ENCODE assay signal across 21 mouse cellular contexts in genomic region chr5:26185417-26185816, GRCm38 (mm10).
DNase-seq lines count a peak whose midpoint lies in the region; ATAC-seq and TF ChIP-seq lines count a peak whose summit lies in the region.
"Had no signal": no experiment of that assay in that cellular context is flagged by ENCODE, and none has a peak within 500 bp of the region (broad histone marks: within the 10 kb centered on the region; RNA-seq: fewer than 3 reads in every experiment).

No protein-coding gene starts in this region.

- no peak overlapping the region for H3K27ac ChIP-seq in hindbrain, embryonic 12.5 days
- H3K27ac ChIP-seq in hindbrain, embryonic 10.5 days, result no peak overlapping the region
- no peak overlapping the region for H3K27ac ChIP-seq in midbrain, embryonic 15.5 days
- 0 out of 2 replicates have a peak overlapping the region, but pooled peaks have one; percentile 51 for H3K27ac ChIP-seq in neural tube, embryonic 15.5 days (replicated peaks)
- H3K27ac ChIP-seq in thymus, adult 2 months (ENCODE audit: control insufficient read depth, insufficient read depth, low read length), result no peak overlapping the region
- H3K27ac ChIP-seq: embryonic facial prominence, embryonic 15.5 days; forebrain, embryonic 15.5 days; heart, adult 2 months had no signal

- 0 out of 2 replicates have a peak, but pooled peaks have one; percentile 50 for ATAC-seq in hindbrain, embryonic 12.5 days (ENCODE audit: low FRiP score)
- ATAC-seq in midbrain, embryonic 15.5 days (replicated peaks), result peak; percentile 78
- ATAC-seq in neural tube, embryonic 15.5 days (ENCODE audit: low FRiP score), result 0 out of 2 replicates have a peak, but pooled peaks have one; percentile 60
- ATAC-seq: forebrain, embryonic 15.5 days had no signal

- H3K27me3 ChIP-seq in hindbrain, embryonic 12.5 days, result no peaks in the 10 kb centered on the region
- H3K27me3 ChIP-seq in hindbrain, embryonic 10.5 days (ENCODE audit: insufficient read depth, poor library complexity, severe bottlenecking), result no peaks in the 10 kb centered on the region
- no peaks in the 10 kb centered on the region for H3K27me3 ChIP-seq in midbrain, embryonic 15.5 days (replicated peaks)
- no peaks in the 10 kb centered on the region for H3K27me3 ChIP-seq in neural tube, embryonic 15.5 days (replicated peaks)
- H3K27me3 ChIP-seq in thymus, adult 2 months (ENCODE audit: control insufficient read depth, insufficient read depth, low read length), result no peaks in the 10 kb centered on the region
- H3K27me3 ChIP-seq: embryonic facial prominence, embryonic 15.5 days; forebrain, embryonic 15.5 days had no signal

- TF ChIP-seq CTCF in thymus, adult 2 months (IDR thresholded peaks at IDR 0.05; ENCODE audit: borderline replicate concordance, control insufficient read depth, extremely low read depth, insufficient read depth, low read length, poor library complexity), result no peak

- no peaks in the 10 kb centered on the region for H3K9me3 ChIP-seq in hindbrain, embryonic 12.5 days (replicated peaks)
- H3K9me3 ChIP-seq in hindbrain, embryonic 10.5 days, result no peaks in the 10 kb centered on the region
- no peaks in the 10 kb centered on the region for H3K9me3 ChIP-seq in midbrain, embryonic 15.5 days
- no peaks in the 10 kb centered on the region for H3K9me3 ChIP-seq in neural tube, embryonic 15.5 days (replicated peaks)
- H3K9me3 ChIP-seq: embryonic facial prominence, embryonic 15.5 days; forebrain, embryonic 15.5 days; heart, embryonic 12.5 days had no signal

- H3K4me2 ChIP-seq in hindbrain, embryonic 12.5 days (replicated peaks), result no peak overlapping the region
- H3K4me2 ChIP-seq in midbrain, embryonic 15.5 days, result no peak overlapping the region
- no peak overlapping the region for H3K4me2 ChIP-seq in neural tube, embryonic 15.5 days
- H3K4me2 ChIP-seq: embryonic facial prominence, embryonic 15.5 days; forebrain, embryonic 15.5 days; heart, embryonic 12.5 days had no signal

- H3K9ac ChIP-seq in hindbrain, embryonic 12.5 days, result no peak overlapping the region
- H3K9ac ChIP-seq in midbrain, embryonic 15.5 days, result no peak overlapping the region
- H3K9ac ChIP-seq in neural tube, embryonic 15.5 days (replicated peaks), result no peak overlapping the region
- H3K9ac ChIP-seq: embryonic facial prominence, embryonic 15.5 days; forebrain, embryonic 15.5 days; heart, embryonic 12.5 days had no signal

- no peaks in the 10 kb centered on the region for H3K36me3 ChIP-seq in hindbrain, embryonic 12.5 days
- no peaks in the 10 kb centered on the region for H3K36me3 ChIP-seq in hindbrain, embryonic 10.5 days
- no peaks in the 10 kb centered on the region for H3K36me3 ChIP-seq in midbrain, embryonic 15.5 days (replicated peaks)
- no peaks in the 10 kb centered on the region for H3K36me3 ChIP-seq in neural tube, embryonic 15.5 days
- H3K36me3 ChIP-seq in thymus, adult 2 months (ENCODE audit: control insufficient read depth, insufficient read depth, low read length), result no peaks in the 10 kb centered on the region
- H3K36me3 ChIP-seq: embryonic facial prominence, embryonic 15.5 days; forebrain, embryonic 15.5 days; heart, embryonic 12.5 days had no signal

- 26% methylated on average over 5 of the region's 5 CpGs for WGBS in hindbrain, embryonic 12.5 days
- WGBS in hindbrain, embryonic 10.5 days, result 16% methylated on average over 5 of the region's 5 CpGs
- WGBS in midbrain, embryonic 15.5 days, result 5% methylated on average over 5 of the region's 5 CpGs
- WGBS in neural tube, embryonic 15.5 days, result 8% methylated on average over 5 of the region's 5 CpGs
- 43% methylated on average over 5 of the region's 5 CpGs for WGBS in thymus, adult 2 months

- no peak overlapping the region for H3K4me3 ChIP-seq in hindbrain, embryonic 12.5 days
- H3K4me3 ChIP-seq in hindbrain, embryonic 10.5 days, result no peak overlapping the region
- no peak overlapping the region for H3K4me3 ChIP-seq in midbrain, embryonic 15.5 days
- H3K4me3 ChIP-seq in neural tube, embryonic 15.5 days (replicated peaks), result no peak overlapping the region
- H3K4me3 ChIP-seq in thymus, adult 2 months (ENCODE audit: control insufficient read depth, insufficient read depth, low read length), result no peak overlapping the region
- H3K4me3 ChIP-seq: embryonic facial prominence, embryonic 15.5 days; erythroblast, embryonic 14.5 days; forebrain, embryonic 15.5 days; heart, adult 2 months; heart, embryonic 12.5 days had no signal

- DNase-seq in hindbrain, embryonic 10.5 days (ENCODE audit: low spot score), result no peak
- DNase-seq in retina, embryonic 14.5 days (ENCODE audit: low spot score), result peak; percentile 25
- DNase-seq in retina, postnatal 1 day, result no peak
- DNase-seq in thymus, adult 2 months, result no peak
- DNase-seq in ovary, postnatal 36 days (ENCODE audit: low spot score), result no peak
- DNase-seq: adrenal gland, adult 2 months; adrenal gland, postnatal 36 days; cerebellum, adult 11 months; cerebellum, adult 8-10 months; cerebellum, postnatal 14 days; embryo, embryonic 11 days; gastrocnemius, postnatal 10 days; heart, adult 2 months; heart, postnatal 4 days had no signal

- H3K4me1 ChIP-seq in hindbrain, embryonic 12.5 days, result no peaks in the 10 kb centered on the region
- H3K4me1 ChIP-seq in hindbrain, embryonic 10.5 days (replicated peaks), result peaks cover 3% of the 10 kb centered on the region; the same call in 1 of the 2 replicates
- H3K4me1 ChIP-seq in midbrain, embryonic 15.5 days, result no peaks in the 10 kb centered on the region
- H3K4me1 ChIP-seq in neural tube, embryonic 15.5 days, result peaks cover 12% of the 10 kb centered on the region
- no peaks in the 10 kb centered on the region for H3K4me1 ChIP-seq in thymus, adult 2 months (replicated peaks; ENCODE audit: control insufficient read depth, insufficient read depth, low read length)
- H3K4me1 ChIP-seq: embryonic facial prominence, embryonic 15.5 days; forebrain, embryonic 15.5 days had no signal

- TF ChIP-seq POLR2A in thymus, adult 2 months (IDR thresholded peaks at IDR 0.05; ENCODE audit: control insufficient read depth, extremely low read depth, insufficient read depth, low read length, poor library complexity), result no peak
